Mouse (Mus musculus) ES-Bruce4 (cell line): Measurements from ENCODE around the gene Mansc1. TPM values are rescaled to one million over a fixed set of nuclear protein-coding genes. Genes with fewer than 3 reads are reported as not detected.

ENCODE experiments used
- H3K27ac ChIP-seq: 2 replicates; pipeline ENCODE4 v1.5.1; 2012; ENCODE audit warnings: low read length, inconsistent platforms; ENCODE audit not compliant: insufficient read depth
- H3K27me3 ChIP-seq: 2 replicates; pipeline ENCODE4 v1.6.1; 2012; ENCODE audit warnings: mild to moderate bottlenecking, low read length, inconsistent platforms; ENCODE audit not compliant: control insufficient read depth, poor library complexity, insufficient read depth, severe bottlenecking
- H3K36me3 ChIP-seq: 2 replicates; pipeline ENCODE4 v1.6.1; 2012; ENCODE audit warnings: inconsistent platforms, mild to moderate bottlenecking, low read length, moderate library complexity; ENCODE audit not compliant: control insufficient read depth, poor library complexity, insufficient read depth, severe bottlenecking
- H3K4me1 ChIP-seq: one replicate; pipeline ENCODE4 v1.8.1; 2011; ENCODE audit warnings: low read length; ENCODE audit not compliant: control insufficient read depth, insufficient read depth
- H3K4me3 ChIP-seq: 2 replicates; pipeline ENCODE4 v1.5.1; 2011; ENCODE audit warnings: low read depth, mild to moderate bottlenecking, low read length
- H3K9ac ChIP-seq: 2 replicates; pipeline ENCODE4 v1.6.1; 2012; ENCODE audit warnings: low read depth, mild to moderate bottlenecking, inconsistent platforms; ENCODE audit not compliant: poor library complexity, severe bottlenecking
- H3K9me3 ChIP-seq: replicated peaks from 2 replicates; pipeline ENCODE4 v1.6.1; 2012; ENCODE audit warnings: mild to moderate bottlenecking, low read length, inconsistent platforms; ENCODE audit not compliant: control insufficient read depth, poor library complexity, insufficient read depth, severe bottlenecking
- CTCF ChIP-seq: IDR thresholded peaks from one replicate; pipeline ENCODE4 v1.8.1; 2011; ENCODE audit warnings: low read depth, low read length
- EP300 ChIP-seq: IDR thresholded peaks from 2 replicates; pipeline ENCODE4 v1.6.1; 2011; ENCODE audit warnings: low read depth, low read length; ENCODE audit not compliant: insufficient read depth
- POLR2A ChIP-seq: IDR thresholded peaks from one replicate; pipeline ENCODE4 v1.8.1; 2011; ENCODE audit warnings: low read length; ENCODE audit not compliant: insufficient read depth
- polyA plus RNA-seq: library from polyadenylated mRNA; stranded (reverse); fragments of >200 nt; gene quantifications from 2 replicates; pipeline ENCODE4 v1.2.4, GENCODE M21; 2011; ENCODE audit warnings: low read depth; ENCODE audit not compliant: missing spikeins, insufficient read depth, insufficient read length

Mansc1 gene
- polyA plus RNA-seq, 1 experiment = 3.3 TPM

- TF ChIP-seq CTCF (peak; percentile 14), EP300 (no peak)
- H3K9ac ChIP-seq = no peak overlapping the region
- H3K9me3 ChIP-seq = no peaks in the 10 kb centered on the region
- no peaks in the 10 kb centered on the region for H3K27me3 ChIP-seq
- no peaks in the 10 kb centered on the region for H3K4me1 ChIP-seq
- H3K4me3 ChIP-seq = no peak overlapping the region
- H3K36me3 ChIP-seq = no peaks in the 10 kb centered on the region
- H3K27ac ChIP-seq = no peak overlapping the region
Observed at GRCm38 (mm10) chr6:134617589-134617988, 14.7 kb downstream of the Mansc1 start.

- no peak overlapping the region for H3K27ac ChIP-seq
- no peaks in the 10 kb centered on the region for H3K27me3 ChIP-seq
- H3K4me3 ChIP-seq = no peak overlapping the region
- TF ChIP-seq CTCF = peak; percentile 98
- no peak for TF ChIP-seq POLR2A
- TF ChIP-seq EP300 = peak; percentile 64; the same call in 1 of the 2 replicates
- no peaks in the 10 kb centered on the region for H3K36me3 ChIP-seq
- no peaks in the 10 kb centered on the region for H3K9me3 ChIP-seq
- H3K4me1 ChIP-seq = no peaks in the 10 kb centered on the region
- no peak overlapping the region for H3K9ac ChIP-seq
Observed at GRCm38 (mm10) chr6:134614723-134615648, 17.3 kb downstream of the Mansc1 start.

GRCm38 (mm10) chr6:134614322-134614721, 18.0 kb downstream of the Mansc1 start:
- Histone ChIP-seq H3K9ac (no peak overlapping the region), H3K27ac (no peak overlapping the region), H3K4me3 (no peak overlapping the region), H3K36me3 (no peaks in the 10 kb centered on the region), H3K27me3 (no peaks in the 10 kb centered on the region), H3K9me3 (no peaks in the 10 kb centered on the region), H3K4me1 (no peaks in the 10 kb centered on the region)
- TF ChIP-seq POLR2A (no peak), EP300 (no peak), CTCF (no peak)

- H3K4me3 ChIP-seq = no peak overlapping the region
- no peaks in the 10 kb centered on the region for H3K36me3 ChIP-seq
- H3K9me3 ChIP-seq = no peaks in the 10 kb centered on the region
- no peak overlapping the region for H3K27ac ChIP-seq
- H3K27me3 ChIP-seq = no peaks in the 10 kb centered on the region
- TF ChIP-seq EP300 = no peak
- TF ChIP-seq CTCF = no peak
- TF ChIP-seq POLR2A = no peak
- H3K9ac ChIP-seq = no peak overlapping the region
- no peaks in the 10 kb centered on the region for H3K4me1 ChIP-seq
Observed at GRCm38 (mm10) chr6:134611896-134612295, 20.4 kb downstream of the Mansc1 start.

- Histone ChIP-seq H3K9me3 (no peaks in the 10 kb centered on the region), H3K27ac (no peak overlapping the region), H3K9ac (no peak overlapping the region), H3K4me1 (no peaks in the 10 kb centered on the region), H3K27me3 (no peaks in the 10 kb centered on the region), H3K36me3 (no peaks in the 10 kb centered on the region), H3K4me3 (no peak overlapping the region)
- TF ChIP-seq POLR2A (no peak), EP300 (no peak), CTCF (no peak)
Observed at GRCm38 (mm10) chr6:134610380-134610779, 21.9 kb downstream of the Mansc1 start.

GRCm38 (mm10) chr6:134606949-134607746, 25.1 kb downstream of the Mansc1 start:
- Histone ChIP-seq H3K27ac (no peak overlapping the region), H3K4me1 (no peaks in the 10 kb centered on the region), H3K36me3 (no peaks in the 10 kb centered on the region), H3K27me3 (no peaks in the 10 kb centered on the region), H3K9me3 (no peaks in the 10 kb centered on the region), H3K9ac (no peak overlapping the region), H3K4me3 (no peak overlapping the region)
- peak; percentile 18 for TF ChIP-seq CTCF
- no peak for TF ChIP-seq POLR2A
